Mouse (Mus musculus) heart, postnatal 0 days (tissue): ENCODE measurements around the gene Sept8. TPM values are rescaled to one million over a fixed set of nuclear protein-coding genes. Genes with fewer than 3 reads are reported as not detected.
A peak's percentile ranks its signal among the peaks of the same experiment; 100 is the strongest.

Source experiments
- ATAC-seq: fragments of 200-750 bp; cut with Nextera tagmentation; 2 replicates; pipeline ENCODE4 v1.8.0; 2017; ENCODE audit warnings: low read depth, moderate number of reproducible peaks, moderate library complexity; ENCODE audit not compliant: insufficient read depth
- DNase-seq: peaks from one replicate; pipeline ENCODE4 v3.0.0-alpha.2; 2016; ENCODE audit warnings: low spot score
- H3K27ac ChIP-seq: fragments of 300-500 bp; sonication (generic); 2 replicates; pipeline ENCODE4 v1.5.1; 2014; ENCODE audit warnings: low read depth, mild to moderate bottlenecking
- H3K27me3 ChIP-seq: fragments of 300-500 bp; sonication (generic); 2 replicates; pipeline ENCODE4 v1.6.1; 2014; ENCODE audit warnings: low read length, mixed read lengths; ENCODE audit not compliant: control insufficient read depth, insufficient read depth
- H3K36me3 ChIP-seq: fragments of 300-500 bp; sonication (generic); replicated peaks from 2 replicates; pipeline ENCODE4 v1.6.1; 2014; ENCODE audit warnings: low read length, mixed read lengths; ENCODE audit not compliant: control insufficient read depth, insufficient read depth
- H3K4me1 ChIP-seq: fragments of 300-500 bp; sonication (generic); 2 replicates; pipeline ENCODE4 v1.6.1; 2014; ENCODE audit warnings: antibody characterized with exemption; ENCODE audit not compliant: control insufficient read depth, insufficient read depth
- H3K4me2 ChIP-seq: fragments of 300-500 bp; sonication (generic); 2 replicates; pipeline ENCODE4 v1.6.1; 2014; ENCODE audit warnings: low read depth, mild to moderate bottlenecking, low read length, moderate library complexity
- H3K4me3 ChIP-seq: fragments of 300-500 bp; sonication (generic); 2 replicates; pipeline ENCODE4 v1.5.1; 2014; ENCODE audit warnings: low read depth, low read length
- H3K9ac ChIP-seq: fragments of 300-500 bp; sonication (generic); replicated peaks from 2 replicates; pipeline ENCODE4 v1.6.1; 2014; ENCODE audit warnings: low read depth, low read length, mixed read lengths
- H3K9me3 ChIP-seq: fragments of 300-500 bp; sonication (generic); replicated peaks from 2 replicates; pipeline ENCODE4 v1.6.1; 2016; ENCODE audit warnings: low read length; ENCODE audit not compliant: control insufficient read depth
- CTCF ChIP-seq: IDR thresholded peaks from 2 replicates; pipeline ENCODE4 v1.5.1; 2016; ENCODE audit warnings: antibody characterized with exemption, control low read depth, low read depth
- EP300 ChIP-seq: IDR thresholded peaks from 2 replicates; pipeline ENCODE4 v1.6.1; 2016; ENCODE audit warnings: antibody characterized with exemption, low read depth
- WGBS: fragments of 180-500 bp; shearing (Covaris S2); extraction: QIAGEN DNeasy Blood & Tissue Kit; methylation state at CpG from one replicate; pipeline ENCODE4 v1.1.7; 2014; 5-methylcytosine and 5-hydroxymethylcytosine counted together
- polyA plus RNA-seq: library from polyadenylated mRNA; unstranded; fragments of >200 nt; fragmentation: Nextera tagmentation; extraction: Ambion mirVana; gene quantifications from 2 replicates; pipeline ENCODE4 v1.2.1, GENCODE M21; 2015
- total RNA-seq: library from RNA; depleted of rRNA; stranded (reverse); fragments of >200 nt; gene quantifications from 2 replicates; pipeline ENCODE4 v1.2.3, GENCODE M21; 2014; ENCODE audit warnings: low replicate concordance

Sept8 gene
- total and polyA plus RNA-seq, 2 experiments from 2014 or later, result 11.5 to 47.1 TPM

DNA sequence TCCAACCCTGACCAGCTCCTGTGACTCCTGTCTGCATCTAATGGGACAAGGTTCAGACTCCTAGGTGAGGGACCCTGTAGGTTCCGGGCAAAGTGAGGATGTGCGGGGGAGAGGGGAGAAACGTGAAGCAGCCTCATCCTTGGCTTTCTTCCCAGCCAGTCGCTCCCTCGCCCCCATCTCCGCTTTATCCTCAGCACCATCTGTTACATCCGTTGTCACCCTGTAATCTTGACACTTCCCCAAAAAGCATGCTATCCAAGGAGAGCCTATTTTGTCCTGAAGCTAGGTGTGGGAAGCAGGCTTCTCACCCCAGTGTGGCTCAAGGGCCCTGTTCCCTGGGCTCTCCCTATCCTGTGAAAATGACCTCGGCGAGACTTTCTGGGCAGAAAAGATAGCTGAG lies 3.9 kb downstream of the Sept8 start:
- no peaks in the 10 kb centered on the region for H3K27me3 ChIP-seq
- H3K27ac ChIP-seq, result no peak overlapping the region
- H3K4me2 ChIP-seq, result no peak overlapping the region
- DNase-seq, result no peak
- H3K4me1 ChIP-seq, result peaks cover 66% of the 10 kb centered on the region
- no peaks in the 10 kb centered on the region for H3K9me3 ChIP-seq
- H3K9ac ChIP-seq, result no peak overlapping the region
- no peak overlapping the region for H3K4me3 ChIP-seq
- TF ChIP-seq EP300, result no peak
- TF ChIP-seq CTCF, result no peak
- WGBS, result 38% methylated on average over 9 of the region's 9 CpGs
- H3K36me3 ChIP-seq, result no peaks in the 10 kb centered on the region
- ATAC-seq, result no peak

- no peak overlapping the region for H3K27ac ChIP-seq
Measured at GRCm38 (mm10) chr11:53523545-53524405, 4.7 kb downstream of the Sept8 start.

DNA sequence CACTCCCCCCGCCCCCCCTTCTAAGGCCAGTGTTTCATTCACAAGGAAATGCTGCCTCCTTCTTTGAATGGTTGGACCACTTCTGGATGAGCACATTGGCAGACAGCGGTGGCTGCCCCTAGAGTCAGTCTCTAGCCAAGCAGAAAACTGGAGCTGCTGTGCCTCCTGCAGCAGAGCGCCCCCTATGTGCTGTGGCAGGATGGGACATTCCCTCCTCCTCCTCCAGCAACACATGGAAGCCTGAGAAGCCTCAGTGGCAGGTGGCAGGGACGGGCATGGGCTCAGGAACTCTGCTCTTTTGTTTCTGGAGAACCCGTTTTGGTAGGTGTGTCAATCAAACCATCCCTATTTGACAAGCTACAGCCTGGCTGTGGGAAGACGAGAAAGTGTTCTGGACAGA lies 5.8 kb downstream of the Sept8 start:
- H3K4me3 ChIP-seq, result no peak overlapping the region
- H3K27ac ChIP-seq, result peak overlapping the region; percentile 84
- H3K36me3 ChIP-seq, result no peaks in the 10 kb centered on the region
- no peak for DNase-seq
- peak; percentile 52 for TF ChIP-seq CTCF
- no peak for TF ChIP-seq EP300
- 61% methylated on average over 6 of the region's 6 CpGs for WGBS
- H3K9ac ChIP-seq, result no peak overlapping the region
- no peak for ATAC-seq
- H3K4me2 ChIP-seq, result no peak overlapping the region
- no peaks in the 10 kb centered on the region for H3K27me3 ChIP-seq
- H3K9me3 ChIP-seq, result no peaks in the 10 kb centered on the region
- H3K4me1 ChIP-seq, result peaks cover 84% of the 10 kb centered on the region

More at GRCm38 (mm10) chr11:53523545-53524405, 4.7 kb downstream of the Sept8 start:
- DNase-seq, result no peak
- WGBS, result 88% methylated on average over 14 of the region's 14 CpGs
- H3K4me3 ChIP-seq, result no peak overlapping the region
- no peaks in the 10 kb centered on the region for H3K27me3 ChIP-seq
- TF ChIP-seq EP300 (no peak), CTCF (no peak)
- H3K9me3 ChIP-seq, result no peaks in the 10 kb centered on the region
- peaks cover 74% of the 10 kb centered on the region for H3K4me1 ChIP-seq
- no peak overlapping the region for H3K9ac ChIP-seq
- ATAC-seq, result no peak
- H3K36me3 ChIP-seq, result no peaks in the 10 kb centered on the region
- H3K4me2 ChIP-seq, result no peak overlapping the region

DNA sequence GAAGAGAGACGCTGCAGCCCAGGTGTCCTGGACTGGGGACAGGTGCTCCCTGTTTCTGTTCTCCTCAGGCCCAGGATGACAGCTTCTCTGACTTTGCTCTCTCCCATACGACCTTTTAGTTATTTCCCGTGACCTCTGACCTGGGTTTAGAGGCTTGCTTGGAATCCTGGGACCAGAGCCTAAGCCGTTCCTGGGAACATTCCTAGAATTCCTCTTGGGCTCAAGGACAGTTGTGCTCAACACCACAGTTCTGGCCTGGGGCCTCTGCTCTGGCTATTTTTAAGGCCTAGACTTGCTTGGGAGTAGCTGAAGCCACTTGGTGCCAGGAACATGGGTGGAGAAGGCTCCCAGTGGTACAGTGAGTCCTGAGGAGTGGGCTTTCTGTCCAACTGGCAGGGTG lies 6.4 kb downstream of the Sept8 start:
- Histone ChIP-seq H3K9me3 (no peaks in the 10 kb centered on the region), H3K9ac (no peak overlapping the region; the same call in 1 of the 2 replicates), H3K36me3 (no peaks in the 10 kb centered on the region), H3K27me3 (no peaks in the 10 kb centered on the region), H3K4me1 (peaks cover 84% of the 10 kb centered on the region), H3K27ac (peak overlapping the region; percentile 84), H3K4me2 (no peak overlapping the region), H3K4me3 (no peak overlapping the region)
- TF ChIP-seq EP300, result 0 out of 2 replicates have a peak, but pooled peaks have one; percentile 33
- TF ChIP-seq CTCF, result no peak
- 35% methylated on average over 4 of the region's 4 CpGs for whole genome bisulfite sequencing
- DNase-seq, result peak; percentile 36
- ATAC-seq, result peak; percentile 44

- Histone ChIP-seq H3K9ac (no peak overlapping the region), H3K4me3 (no peak overlapping the region), H3K4me1 (peaks cover 56% of the 10 kb centered on the region), H3K4me2 (no peak overlapping the region; the same call in 1 of the 2 replicates), H3K9me3 (no peaks in the 10 kb centered on the region), H3K27ac (peak overlapping the region; percentile 52), H3K27me3 (no peaks in the 10 kb centered on the region), H3K36me3 (peaks cover 3% of the 10 kb centered on the region; the same call in 1 of the 2 replicates)
- TF ChIP-seq EP300 (no peak), CTCF (no peak)
- ATAC-seq (no peak), DNase-seq (no peak)
- WGBS, result 63% methylated on average over 9 of the region's 9 CpGs
Measured at GRCm38 (mm10) chr11:53528397-53529252, 9.6 kb downstream of the Sept8 start.
